Mouse (Mus musculus) myocyte (in vitro differentiated cells): ENCODE results near the gene Srms.

Source experiments
- E2F4 ChIP-seq: IDR thresholded peaks from one replicate; pipeline ENCODE4 v1.6.1; 2011; ENCODE audit warnings: mild to moderate bottlenecking, control low read depth, moderate library complexity; ENCODE audit not compliant: insufficient read depth
- MYOD1 ChIP-seq, 3 experiments: IDR thresholded peaks; one replicate each; pipeline ENCODE4 v1.6.1; 2011; ENCODE audit warnings: control low read depth in 2 of 3, low read depth in 2 of 3, mild to moderate bottlenecking in 2 of 3, moderate library complexity in 1 of 3; ENCODE audit not compliant: insufficient read length in 2 of 3, control insufficient read depth in 1 of 3
- POLR2A ChIP-seq: IDR thresholded peaks from one replicate; pipeline ENCODE4 v1.6.1; 2011; ENCODE audit warnings: low read depth, mild to moderate bottlenecking, control low read depth, moderate library complexity; ENCODE audit not compliant: insufficient read length
- POLR2AphosphoS2 ChIP-seq: IDR thresholded peaks from one replicate; pipeline ENCODE4 v1.6.1; 2011; ENCODE audit warnings: low read depth, control low read depth; ENCODE audit not compliant: insufficient read length
- SRF ChIP-seq: IDR thresholded peaks from one replicate; pipeline ENCODE4 v1.6.1; 2011; ENCODE audit warnings: low read depth; ENCODE audit not compliant: control insufficient read depth, insufficient read length
- TCF12 ChIP-seq: IDR thresholded peaks from one replicate; pipeline ENCODE4 v1.6.1; 2011; ENCODE audit warnings: mild to moderate bottlenecking, control low read depth; ENCODE audit not compliant: poor library complexity, insufficient read depth, severe bottlenecking

DNA sequence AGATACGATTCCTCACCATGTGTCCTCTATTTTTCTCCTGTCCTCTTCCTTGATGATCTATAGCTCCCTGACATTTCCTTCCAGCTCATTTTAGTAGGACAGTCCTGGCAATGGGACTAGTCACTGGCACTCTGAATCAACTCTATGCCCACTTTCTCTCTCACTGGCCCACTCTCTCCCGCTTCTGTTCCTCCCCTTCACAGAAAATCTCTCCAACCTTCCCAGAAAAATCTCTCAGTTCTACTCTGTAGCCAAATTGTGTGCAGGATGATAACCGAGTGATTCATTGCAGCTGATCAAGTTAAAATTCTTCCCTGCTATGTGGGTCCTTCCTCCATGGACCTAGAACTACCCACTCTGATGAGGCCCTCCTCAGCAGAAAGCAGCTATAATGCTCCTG is 38.3 kb downstream of the Srms start:
- no peak for TF ChIP-seq TCF12
- TF ChIP-seq POLR2A = no peak
- TF ChIP-seq MYOD1 (IDR thresholded peaks at IDR 0.05; ENCODE audit: control insufficient read depth in 1 of 3, insufficient read length in 2 of 3, low read depth in 2 of 3) = no peak
- TF ChIP-seq E2F4 = no peak
- no peak for TF ChIP-seq POLR2AphosphoS2
- no peak for TF ChIP-seq SRF
